Mouse (Mus musculus) adrenal gland, postnatal 4 days (tissue): ENCODE results near the gene Desi1. TPM values are rescaled to one million over a fixed set of nuclear protein-coding genes. Genes with fewer than 3 reads are reported as not detected.

Source experiments
- DNase-seq, 2 experiments: peaks; one replicate each; pipeline ENCODE4 v3.0.0; 2021 to 2022; ENCODE audit warnings: low spot score in 2 of 2, mixed read lengths in 2 of 2
- total RNA-seq, 2 experiments: library from RNA; stranded (reverse); gene quantifications; 2 replicates each; pipeline ENCODE4 v1.2.3; 2021

Gene Desi1
- total RNA-seq, 2 experiments from 2014 or later = 83.6 to 95.1 TPM

DNA sequence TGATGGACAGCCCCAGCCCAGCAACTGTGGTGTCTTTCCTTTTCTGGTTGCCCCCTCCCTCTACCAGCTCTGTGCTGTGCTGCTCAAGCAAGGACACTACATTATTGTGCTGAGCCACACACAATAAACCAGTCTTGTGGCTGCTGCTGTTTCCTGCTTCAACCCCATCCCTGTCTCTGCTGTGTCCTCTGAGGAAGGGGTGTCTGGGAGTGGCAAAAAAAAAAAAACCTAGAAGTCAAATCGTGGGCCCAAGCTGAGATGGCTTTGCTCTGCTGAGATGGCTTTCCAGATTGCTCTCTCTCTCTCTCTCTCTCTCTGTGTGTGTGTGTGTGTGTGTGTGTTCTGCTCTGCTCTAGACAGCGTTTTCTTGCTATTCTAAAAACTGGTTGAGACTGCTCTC lies 65.2 kb downstream of the Desi1 start:
- DNase-seq = no peak

DNA sequence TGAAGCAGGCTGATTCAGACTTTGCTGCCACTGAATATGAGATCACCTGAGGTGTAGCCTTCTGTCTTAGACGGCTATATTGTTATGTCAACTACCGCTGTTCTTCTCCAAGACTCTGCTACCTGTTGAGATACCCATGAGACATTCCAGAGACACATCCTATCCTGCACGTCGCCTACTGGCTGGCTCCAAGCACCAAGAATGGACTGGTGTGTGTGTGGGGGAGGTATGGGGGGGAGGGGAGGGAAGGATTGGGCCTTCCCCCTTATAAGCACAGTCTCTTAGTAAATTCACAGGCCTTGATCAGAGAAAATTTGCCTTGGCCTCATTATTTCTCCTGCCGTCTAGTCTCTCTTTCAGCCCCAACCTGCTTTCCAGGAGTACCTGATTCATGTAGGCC lies 65.8 kb downstream of the Desi1 start:
- no peak for DNase-seq

DNA sequence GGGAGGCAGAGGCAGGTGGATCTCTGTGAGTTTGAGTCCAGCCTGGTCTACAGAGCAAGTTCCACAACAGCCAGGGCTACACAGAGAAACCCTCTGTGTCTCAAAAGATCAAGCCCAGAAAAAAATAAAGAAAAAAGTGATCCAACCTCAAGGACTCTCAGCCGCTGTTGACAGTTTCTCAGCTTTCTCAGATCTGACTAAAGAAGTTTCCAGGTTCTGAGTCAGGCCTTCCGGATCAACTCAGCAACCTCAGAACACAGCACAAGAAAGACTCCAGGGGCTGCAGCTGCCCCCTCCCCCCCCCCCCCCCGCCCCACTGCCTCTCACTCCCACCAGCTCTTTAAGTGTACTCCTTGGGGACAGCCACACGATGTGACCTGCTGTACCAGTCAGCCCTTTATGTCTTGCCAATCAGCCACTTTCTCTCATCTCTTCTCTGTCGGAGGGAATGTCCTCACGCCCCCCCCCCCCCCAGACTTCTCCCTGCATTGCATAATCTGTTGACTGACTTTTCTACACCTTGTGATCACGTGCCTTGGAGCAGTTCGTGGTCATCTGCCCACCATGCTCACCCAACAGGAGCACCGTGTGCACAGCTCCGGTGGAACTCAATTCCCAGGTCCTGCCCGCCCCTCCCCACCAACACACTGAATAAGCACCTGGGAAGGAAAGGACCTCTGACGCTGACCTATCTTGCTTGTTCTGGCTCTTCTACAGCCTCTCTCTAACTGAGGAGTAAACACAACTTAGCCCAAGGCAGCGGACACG lies 67.4 kb downstream of the Desi1 start:
- DNase-seq = no peak

DNA sequence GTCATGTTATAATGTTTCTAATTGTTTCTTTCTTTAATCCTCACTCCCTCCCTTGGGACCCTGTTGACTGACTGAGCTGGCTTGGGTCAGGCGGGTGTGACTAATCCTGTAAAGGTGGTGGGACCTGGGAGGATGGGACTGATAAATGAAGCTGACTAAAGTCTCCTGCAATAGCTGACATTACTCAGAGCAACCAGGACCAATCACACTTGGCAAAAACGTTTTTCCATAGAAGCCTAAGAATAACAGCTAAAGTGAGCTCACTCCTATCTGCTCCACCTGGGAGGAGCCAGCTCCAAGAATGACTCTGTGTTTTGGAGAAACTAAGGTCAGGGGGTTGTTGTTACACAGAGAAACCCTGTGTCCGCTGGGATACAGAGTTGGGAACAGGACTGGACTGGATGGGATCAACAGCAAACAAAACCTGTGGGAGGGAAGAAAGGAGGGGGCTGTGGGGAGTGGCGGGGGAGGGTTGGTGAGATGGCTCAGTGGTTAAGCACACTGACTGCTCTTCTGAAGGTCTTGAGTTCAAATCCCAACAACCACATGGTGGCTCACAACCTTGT lies 68.6 kb downstream of the Desi1 start:
- DNase-seq = no peak

DNA sequence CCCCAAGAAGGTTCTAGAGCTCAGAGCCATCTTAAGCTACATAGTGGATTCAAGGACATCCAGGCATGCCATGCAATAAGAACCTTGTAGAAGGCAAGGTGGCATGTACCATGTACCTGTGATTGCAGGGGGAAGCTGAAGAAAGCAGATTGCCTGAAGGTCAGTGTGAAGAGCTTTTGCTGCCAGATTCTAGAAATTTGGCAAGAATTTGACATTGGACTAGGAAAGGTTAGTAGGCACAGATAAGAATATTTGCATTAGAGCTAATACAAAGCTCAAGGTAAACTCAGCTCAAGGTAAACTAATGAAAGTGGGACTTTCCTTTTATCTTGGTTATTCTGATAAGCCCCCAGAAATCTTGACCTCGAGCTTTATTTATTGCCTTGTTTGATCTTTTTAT lies 69.4 kb downstream of the Desi1 start:
- DNase-seq = no peak

DNA sequence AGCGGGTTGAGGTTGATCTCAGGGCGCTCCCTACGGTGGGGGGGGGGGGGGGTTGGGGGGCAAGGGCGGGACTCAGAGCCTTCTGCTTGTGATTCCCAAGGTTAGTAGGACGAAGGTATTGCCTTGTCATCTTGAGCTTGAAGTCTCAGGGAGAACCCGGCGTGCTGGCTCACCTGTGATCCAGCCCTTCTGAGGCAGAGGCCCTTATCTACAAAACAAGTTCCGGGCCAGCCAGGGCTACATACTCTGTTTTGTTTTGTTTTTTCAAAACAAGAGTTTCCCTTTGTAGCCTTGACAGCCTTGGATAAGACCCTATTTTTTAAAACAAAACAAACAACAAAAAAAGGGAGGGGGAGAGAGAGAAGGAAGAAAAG lies 72.6 kb downstream of the Desi1 start:
- no peak for DNase-seq

DNA sequence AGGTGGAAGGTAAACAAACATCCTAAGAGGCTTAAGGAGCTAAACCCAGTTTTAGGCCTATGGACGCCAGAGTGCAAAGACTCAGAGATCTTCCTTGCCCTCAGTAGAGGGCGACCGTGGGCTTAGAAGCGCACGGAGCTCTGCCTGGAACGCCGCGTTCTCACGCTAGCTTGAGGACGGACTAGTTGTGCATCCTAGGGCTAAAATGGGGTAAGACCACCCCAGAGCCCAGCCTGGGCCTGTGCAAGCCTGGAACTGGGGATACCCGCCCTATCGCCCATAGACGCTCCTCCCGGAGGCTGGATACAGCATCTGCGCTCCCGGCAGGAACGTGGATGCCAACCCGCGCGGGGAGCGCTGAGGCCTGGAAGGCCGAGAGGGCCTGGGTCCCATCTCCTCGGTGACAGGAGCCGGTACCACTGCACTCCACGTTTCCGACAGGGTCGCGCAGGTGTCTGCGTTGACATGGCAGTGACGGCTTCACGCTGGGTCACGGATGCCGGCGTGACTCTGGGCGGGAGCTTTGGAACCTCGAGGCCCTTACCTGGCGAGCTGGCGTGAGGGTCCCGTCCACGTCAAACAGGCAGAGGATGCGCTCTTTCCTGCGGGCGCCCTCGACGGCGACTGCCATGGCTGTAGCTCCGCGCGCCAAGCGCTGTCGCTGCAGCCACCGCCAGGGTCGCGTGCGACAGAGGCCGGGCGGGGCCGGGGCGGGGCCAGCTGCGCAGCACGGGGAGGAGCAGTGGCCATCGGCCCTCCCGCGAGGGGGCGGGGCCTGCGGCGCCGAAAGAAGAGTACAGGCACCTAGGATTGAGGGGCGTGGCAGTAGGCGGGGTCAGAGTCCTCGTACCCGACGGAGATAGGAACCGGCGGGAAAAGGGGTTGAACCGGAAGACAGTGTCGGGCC lies 73.2 kb downstream of the Desi1 start, which contains the start of gene Pmm1:
Gene Pmm1 (minus strand): TSS at position 760 of the 907 bp plus-strand sequence.
- peak; percentile 94 to 98 for DNase-seq

DNA sequence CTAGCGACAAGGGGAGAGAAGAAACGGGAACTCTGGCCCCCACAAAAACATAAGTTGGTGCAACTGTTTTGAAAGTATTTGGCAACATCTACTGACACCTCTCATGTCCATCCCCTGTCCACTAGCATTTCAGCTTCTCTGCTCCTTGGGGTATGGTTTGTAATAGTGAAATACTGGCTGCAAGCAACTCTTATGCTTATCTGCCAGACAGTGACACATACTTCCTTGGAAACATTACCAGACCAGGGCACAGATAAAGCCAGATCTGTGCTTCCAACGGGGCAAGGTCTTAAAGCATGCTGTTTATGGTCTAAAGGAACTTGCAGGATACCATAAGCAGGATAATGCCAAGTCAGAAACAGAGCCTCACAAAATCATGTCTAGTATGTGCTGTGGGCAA lies 74.8 kb downstream of the Desi1 start:
- DNase-seq = no peak

DNA sequence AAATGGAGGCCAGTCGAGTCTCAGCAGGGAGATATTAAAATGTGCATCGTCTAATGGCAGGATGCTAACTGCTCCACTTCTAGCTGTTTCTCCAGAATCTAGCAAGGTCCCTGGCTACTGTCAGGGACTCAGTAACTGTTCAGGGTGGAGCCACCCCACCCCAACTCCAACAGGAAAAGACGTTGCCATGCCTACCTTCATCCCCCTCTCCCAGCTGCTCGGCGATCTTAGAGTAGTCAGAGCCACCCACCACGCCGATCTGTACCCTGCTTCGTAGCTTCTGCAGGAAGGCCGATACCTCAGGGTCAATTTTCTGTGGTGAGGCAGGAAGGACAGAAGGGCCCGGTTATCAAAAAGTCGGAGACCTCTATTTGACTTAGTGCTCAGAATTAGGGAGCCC lies 76.1 kb downstream of the Desi1 start:
- DNase-seq = no peak

DNA sequence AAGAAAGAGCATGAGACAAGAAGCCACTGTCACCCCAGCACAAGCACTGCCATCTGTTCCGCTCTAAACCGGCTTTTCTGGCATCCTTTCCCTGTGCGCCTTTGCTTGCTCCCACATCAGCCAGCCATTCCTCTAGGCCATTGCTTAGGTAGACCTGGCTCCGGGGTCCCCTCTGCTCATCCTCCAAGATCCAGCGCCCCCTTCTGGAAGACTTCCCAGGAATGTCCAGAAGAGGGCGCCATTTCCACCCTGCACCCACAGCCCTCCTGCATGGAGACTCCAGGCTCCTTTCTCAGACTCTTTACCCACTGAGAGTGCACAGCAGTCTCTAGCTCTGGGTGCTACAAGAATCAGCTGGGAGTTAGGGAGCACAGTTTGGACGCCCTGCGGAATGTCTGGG lies 77.2 kb downstream of the Desi1 start:
- no peak for DNase-seq

DNA sequence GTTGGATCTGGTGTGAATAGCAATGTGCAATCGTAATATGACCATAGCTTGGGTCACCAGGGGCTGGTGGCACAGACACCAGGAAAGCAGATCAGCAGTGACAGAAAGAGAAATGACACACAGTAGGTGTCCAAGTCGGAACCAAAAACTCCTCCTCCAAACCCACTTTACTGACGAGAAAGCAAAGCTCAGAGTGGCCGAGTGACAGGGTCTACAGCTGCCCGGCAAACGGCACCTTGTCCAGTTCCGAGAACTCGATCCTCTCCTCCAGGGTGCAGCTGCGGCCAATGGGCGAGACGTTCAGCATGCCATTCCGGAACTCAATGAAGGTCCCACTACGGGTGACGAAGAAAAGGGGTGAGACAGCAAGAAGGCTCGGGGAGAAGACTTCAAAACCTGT lies 78.2 kb downstream of the Desi1 start:
- no peak for DNase-seq

DNA sequence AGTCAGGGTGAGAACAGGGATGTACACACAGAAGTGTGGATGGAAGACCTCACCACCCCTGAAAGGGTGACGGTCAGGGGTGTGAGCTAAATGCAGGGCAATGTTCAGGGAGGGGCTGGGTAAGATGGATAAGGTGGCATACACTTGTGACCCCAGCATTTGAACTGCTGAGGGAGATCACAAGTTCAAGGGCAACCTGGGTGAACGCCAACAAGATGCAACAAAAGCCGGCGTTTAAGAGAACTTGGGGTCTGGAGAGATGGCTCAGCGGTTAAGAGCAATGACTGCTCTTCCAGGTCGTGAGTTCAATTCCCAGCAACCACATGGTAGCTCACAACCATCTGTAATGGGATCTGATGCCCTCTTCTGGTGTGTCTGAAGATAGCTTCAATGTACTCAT lies 78.9 kb downstream of the Desi1 start:
- DNase-seq = no peak

DNA sequence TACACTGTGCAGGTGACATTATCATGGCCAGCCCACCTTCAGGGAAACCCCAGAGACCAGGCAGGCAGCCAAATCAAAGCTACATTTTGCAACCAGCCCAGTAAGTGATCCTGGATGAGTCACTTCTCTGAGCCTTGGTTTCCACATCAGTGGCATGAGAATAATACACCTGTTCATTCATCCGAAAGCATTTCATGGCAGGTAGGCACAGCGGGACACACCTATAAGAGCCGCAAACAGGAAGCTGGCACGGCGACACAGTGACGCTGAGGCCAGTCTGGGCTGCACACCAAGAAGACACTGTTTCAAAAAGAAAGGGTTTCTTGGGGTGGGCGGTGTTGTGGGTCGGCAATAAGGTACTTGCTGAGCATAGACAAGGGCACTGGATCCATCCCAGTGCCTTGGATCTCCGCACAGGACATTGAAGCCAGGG lies 79.5 kb downstream of the Desi1 start:
- DNase-seq = no peak

DNA sequence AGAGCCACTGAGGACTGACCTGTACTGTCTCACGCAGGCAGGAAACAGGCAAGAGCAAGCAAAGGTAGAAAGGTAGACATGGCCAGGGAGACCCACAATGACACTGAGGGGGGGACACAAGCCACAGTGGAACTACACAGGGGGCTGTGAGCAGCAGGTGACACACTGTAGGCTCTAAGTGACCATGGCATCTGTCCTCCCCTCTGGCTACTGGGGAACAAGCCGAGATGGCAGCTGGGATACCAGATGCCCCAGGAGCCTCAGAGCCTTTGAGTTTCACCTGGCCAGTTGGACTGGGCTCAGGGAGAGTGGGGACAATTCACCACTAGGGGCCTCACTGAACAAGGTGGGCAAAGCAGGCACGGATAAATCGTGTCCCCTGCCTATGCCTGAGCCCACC lies 81.4 kb downstream of the Desi1 start:
- no peak for DNase-seq

DNA sequence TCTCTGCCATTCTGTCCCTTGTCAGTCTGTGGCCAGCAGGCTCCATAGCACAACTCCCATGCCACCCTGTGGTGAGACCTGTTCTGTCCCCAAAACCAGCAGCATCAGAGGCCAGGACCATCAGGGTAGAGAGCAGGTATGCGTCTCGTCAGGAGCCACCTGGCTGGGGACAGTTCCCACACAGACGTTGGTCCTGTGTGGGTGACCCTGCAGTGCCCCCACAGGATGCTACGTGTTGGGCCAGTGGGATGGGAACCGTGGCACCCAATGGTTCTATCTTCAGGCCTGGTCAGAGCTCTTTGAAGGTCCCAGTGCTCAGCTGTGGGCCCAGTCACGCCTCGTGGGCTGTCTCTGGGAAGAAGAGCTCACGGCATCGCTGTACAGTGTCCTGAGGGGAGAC lies 82.5 kb downstream of the Desi1 start:
- no peak for DNase-seq

DNA sequence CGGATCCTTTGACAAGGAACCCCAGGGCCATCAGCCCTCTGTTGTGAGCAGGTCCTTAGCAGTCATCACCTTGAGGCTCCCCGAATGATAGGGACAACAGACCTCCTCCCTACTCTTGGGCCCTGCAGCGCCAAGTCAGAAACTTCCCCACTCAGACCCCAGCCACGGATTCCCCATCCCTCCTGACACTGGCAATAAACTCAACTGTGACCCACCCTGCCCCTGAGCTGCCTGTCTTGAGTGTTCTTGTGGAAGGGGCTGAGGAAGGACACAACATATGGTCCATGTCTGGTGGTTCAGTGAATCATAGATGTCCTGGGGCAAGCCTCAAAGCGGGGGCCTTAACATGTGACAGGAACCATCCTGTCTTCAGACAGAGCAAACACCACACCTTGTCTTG lies 82.9 kb downstream of the Desi1 start:
- no peak for DNase-seq

DNA sequence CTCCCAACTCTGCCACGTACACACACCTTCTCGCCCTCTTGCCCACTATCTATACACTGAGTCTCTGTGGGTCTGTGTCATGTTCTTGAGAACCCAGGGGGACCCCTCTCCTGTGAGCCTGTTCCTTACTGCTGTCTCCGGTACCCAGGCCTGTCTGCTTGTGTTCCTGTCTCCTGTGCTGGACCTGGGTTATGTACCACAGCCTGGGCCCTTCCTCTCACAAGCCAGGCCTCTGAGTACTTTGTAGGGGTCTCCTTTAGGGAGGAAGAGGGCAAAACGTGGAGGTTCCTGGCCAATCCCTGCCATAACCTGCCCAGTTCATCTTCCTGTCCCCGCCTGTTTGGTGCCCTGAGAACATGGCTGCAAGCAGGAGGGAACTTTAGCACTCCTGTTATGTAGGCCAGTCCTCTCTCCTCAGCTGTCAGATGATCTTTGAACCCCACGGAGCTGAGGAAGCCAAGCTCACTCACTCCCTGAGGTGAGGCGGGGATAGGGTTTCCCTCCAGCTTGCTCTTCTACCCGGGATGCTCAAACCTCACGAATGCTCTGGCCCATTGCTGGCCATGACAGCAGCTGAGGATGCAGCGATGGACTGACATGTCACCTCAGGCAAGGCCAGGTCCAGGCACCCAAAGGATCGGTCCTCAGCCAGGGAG lies 84.1 kb downstream of the Desi1 start:
- DNase-seq = no peak

DNA sequence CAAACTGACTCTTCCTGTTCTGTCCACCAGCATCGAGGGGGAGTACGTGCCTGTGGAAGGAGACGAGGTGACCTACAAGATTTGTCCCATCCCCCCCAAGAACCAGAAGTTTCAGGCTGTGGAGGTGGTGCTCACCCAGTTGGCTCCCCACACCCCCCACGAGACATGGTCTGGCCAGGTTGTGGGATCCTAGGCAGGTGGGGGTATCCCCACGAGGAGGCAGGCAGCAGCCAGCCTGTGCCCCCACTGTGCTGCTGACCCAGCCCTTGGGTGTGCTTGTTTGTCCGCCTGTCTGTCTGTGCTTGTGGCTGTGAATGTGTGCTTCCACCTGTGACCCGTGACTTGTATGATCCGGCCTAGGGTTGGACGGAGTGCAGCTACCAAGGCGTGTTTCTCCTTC lies 84.6 kb downstream of the Desi1 start:
- no peak for DNase-seq

DNA sequence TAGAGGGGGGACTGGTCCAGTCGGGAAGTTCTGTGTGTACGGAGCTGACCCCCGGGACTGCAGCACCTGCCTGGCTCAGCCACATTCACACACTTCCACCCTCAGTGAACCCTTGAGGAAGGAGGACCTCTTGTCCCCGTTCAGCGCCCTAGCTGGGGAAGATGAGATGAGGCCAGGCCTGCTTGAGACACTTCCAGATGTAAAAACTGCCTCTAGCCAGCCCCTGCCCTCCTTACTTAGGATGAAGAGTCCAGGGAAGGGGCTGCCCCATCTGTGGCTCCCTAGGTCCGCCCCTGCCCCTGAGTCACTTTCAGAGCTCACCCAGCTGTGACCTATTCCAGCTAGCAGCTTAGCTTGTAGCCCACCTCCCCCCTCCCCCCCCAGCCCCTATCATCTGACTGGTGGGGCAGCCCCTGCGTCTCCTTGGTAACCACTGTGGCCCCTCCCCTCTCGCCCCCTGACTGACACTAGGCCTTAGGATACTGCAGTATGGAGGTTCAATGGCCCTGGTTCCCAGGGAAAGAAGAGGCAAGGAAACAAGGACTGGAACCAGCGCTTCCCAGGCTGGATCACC lies 90.4 kb downstream of the Desi1 start:
- no peak for DNase-seq
